Mouse (Mus musculus): ENCODE measurements around the gene Pirb. TPM values are rescaled to one million over a fixed set of nuclear protein-coding genes. Genes with fewer than 3 reads are reported as not detected.
"Not testable (repeated sequence)": the region's sequence is repeated elsewhere in the genome, so short reads cannot be mapped to it uniquely, and the experiment has no call there.

Gene Pirb
- polyA plus RNA-seq (2016; fragmentation: Nextera tagmentation; extraction: Ambion mirVana), result 0.15 and 0.22 TPM in 2 replicates

- not testable (repeated sequence) for H3K9ac ChIP-seq (replicated peaks); H3K27ac ChIP-seq (replicated peaks); H3K27me3 ChIP-seq; ATAC-seq (ENCODE audit: low FRiP score, low read depth); H3K4me3 ChIP-seq; H3K36me3 ChIP-seq; H3K9me3 ChIP-seq; H3K4me2 ChIP-seq (replicated peaks); H3K4me1 ChIP-seq
- WGBS, result 67% methylated on average over 1 of the region's 3 CpGs
Observed at GRCm38 (mm10) chr7:3720268-3720667, at the start of gene Pirb. TSS of gene Pirb (minus strand) at chr7:3720391.

GRCm38 (mm10) chr7:3732675-3733074, 12.5 kb upstream of the Pirb start:
- H3K9me3 ChIP-seq; H3K4me1 ChIP-seq; H3K27ac ChIP-seq (replicated peaks); H3K27me3 ChIP-seq; H3K4me2 ChIP-seq (replicated peaks); H3K36me3 ChIP-seq; H3K9ac ChIP-seq (replicated peaks); ATAC-seq (ENCODE audit: low FRiP score, low read depth); H3K4me3 ChIP-seq: not testable (repeated sequence)
- WGBS, result no CpG with 5 or more reads among the region's 1 CpGs

GRCm38 (mm10) chr7:3725459-3725858, 5.3 kb upstream of the Pirb start:
- H3K4me2 ChIP-seq (replicated peaks), result not testable (repeated sequence)

GRCm38 (mm10) chr7:3715249-3715648, 4.9 kb downstream of the Pirb start:
- 78% methylated on average over 1 of the region's 1 CpGs for WGBS
- Histone ChIP-seq H3K4me1 (no peaks in the 10 kb centered on the region), H3K9ac (replicated peaks) (no peak overlapping the region), H3K27ac (replicated peaks) (no peak overlapping the region), H3K36me3 (no peaks in the 10 kb centered on the region), H3K27me3 (no peaks in the 10 kb centered on the region), H3K4me2 (replicated peaks) (no peak overlapping the region), H3K9me3 (no peaks in the 10 kb centered on the region), H3K4me3 (no peak overlapping the region)
- no peak for ATAC-seq (ENCODE audit: low FRiP score, low read depth)

More at GRCm38 (mm10) chr7:3725459-3725858, 5.3 kb upstream of the Pirb start:
- not testable (repeated sequence) for H3K27ac ChIP-seq (replicated peaks); H3K4me1 ChIP-seq; H3K4me3 ChIP-seq; ATAC-seq (ENCODE audit: low FRiP score, low read depth); H3K9ac ChIP-seq (replicated peaks); H3K36me3 ChIP-seq; H3K9me3 ChIP-seq; H3K27me3 ChIP-seq

- Histone ChIP-seq H3K4me3 (no peak overlapping the region), H3K27ac (replicated peaks) (no peak overlapping the region), H3K9me3 (no peaks in the 10 kb centered on the region), H3K4me1 (no peaks in the 10 kb centered on the region), H3K9ac (replicated peaks) (no peak overlapping the region), H3K4me2 (replicated peaks) (no peak overlapping the region), H3K36me3 (peaks cover 8% of the 10 kb centered on the region), H3K27me3 (no peaks in the 10 kb centered on the region)
- no peak for ATAC-seq (ENCODE audit: low FRiP score, low read depth)
- 46% methylated on average over 5 of the region's 5 CpGs for WGBS
Observed at GRCm38 (mm10) chr7:3712264-3712942, 7.8 kb downstream of the Pirb start.

- H3K4me2 ChIP-seq (replicated peaks), result no peak overlapping the region
- H3K27ac ChIP-seq (replicated peaks), result no peak overlapping the region
- no peaks in the 10 kb centered on the region for H3K27me3 ChIP-seq
- H3K9ac ChIP-seq (replicated peaks), result no peak overlapping the region
- H3K4me1 ChIP-seq, result peaks cover 22% of the 10 kb centered on the region
- peaks cover 24% of the 10 kb centered on the region for H3K36me3 ChIP-seq
- no peaks in the 10 kb centered on the region for H3K9me3 ChIP-seq
- WGBS, result 82% methylated on average over 1 of the region's 1 CpGs
- no peak for ATAC-seq (ENCODE audit: low FRiP score, low read depth)
- H3K4me3 ChIP-seq, result no peak overlapping the region
Observed at GRCm38 (mm10) chr7:3709000-3709399, 11.2 kb downstream of the Pirb start.

- not testable (repeated sequence) for H3K4me3 ChIP-seq; H3K9me3 ChIP-seq; H3K9ac ChIP-seq (replicated peaks); H3K4me2 ChIP-seq (replicated peaks); ATAC-seq (ENCODE audit: low FRiP score, low read depth); H3K27me3 ChIP-seq; H3K27ac ChIP-seq (replicated peaks)
- peaks cover 22% of the 10 kb centered on the region for H3K4me1 ChIP-seq
- H3K36me3 ChIP-seq, result peaks cover 24% of the 10 kb centered on the region
- 38% methylated on average over 5 of the region's 5 CpGs for WGBS
Observed at GRCm38 (mm10) chr7:3708447-3708980, 11.7 kb downstream of the Pirb start.

- Histone ChIP-seq H3K9ac (replicated peaks) (no peak overlapping the region), H3K4me2 (replicated peaks) (no peak overlapping the region), H3K27me3 (no peaks in the 10 kb centered on the region), H3K27ac (replicated peaks) (no peak overlapping the region), H3K4me3 (no peak overlapping the region), H3K4me1 (peaks cover 22% of the 10 kb centered on the region), H3K9me3 (no peaks in the 10 kb centered on the region), H3K36me3 (peaks cover 24% of the 10 kb centered on the region)
- 22% methylated on average over 7 of the region's 7 CpGs for WGBS
- no peak for ATAC-seq (ENCODE audit: low FRiP score, low read depth)
Observed at GRCm38 (mm10) chr7:3707568-3708413, 12.4 kb downstream of the Pirb start.

- peaks cover 22% of the 10 kb centered on the region for H3K4me1 ChIP-seq
- 0 out of 2 replicates have a peak overlapping the region, but pooled peaks have one; percentile 20 for H3K27ac ChIP-seq (replicated peaks)
- WGBS, result 76% methylated on average over 4 of the region's 4 CpGs
- no peak overlapping the region for H3K9ac ChIP-seq (replicated peaks)
- no peaks in the 10 kb centered on the region for H3K9me3 ChIP-seq
- H3K4me3 ChIP-seq, result no peak overlapping the region
- H3K36me3 ChIP-seq, result peaks cover 24% of the 10 kb centered on the region
- 0 out of 2 replicates have a peak overlapping the region, but pooled peaks have one; percentile 1 for H3K4me2 ChIP-seq (replicated peaks)
- no peak for ATAC-seq (ENCODE audit: low FRiP score, low read depth)
- H3K27me3 ChIP-seq, result no peaks in the 10 kb centered on the region
Observed at GRCm38 (mm10) chr7:3707027-3707426, 13.2 kb downstream of the Pirb start.

GRCm38 (mm10) chr7:3706343-3706934, 13.8 kb downstream of the Pirb start:
- WGBS, result 62% methylated on average over 11 of the region's 11 CpGs
- H3K4me2 ChIP-seq (replicated peaks), result peak overlapping the region; percentile 95
- H3K9ac ChIP-seq (replicated peaks), result peak overlapping the region; percentile 91; the same call in 1 of the 2 replicates
- H3K4me1 ChIP-seq, result peaks cover 22% of the 10 kb centered on the region
- H3K27ac ChIP-seq (replicated peaks), result no peak overlapping the region
- ATAC-seq (ENCODE audit: low FRiP score, low read depth), result no peak
- no peaks in the 10 kb centered on the region for H3K27me3 ChIP-seq
- H3K4me3 ChIP-seq, result peak overlapping the region; percentile 89
- H3K9me3 ChIP-seq, result no peaks in the 10 kb centered on the region
- H3K36me3 ChIP-seq, result peaks cover 24% of the 10 kb centered on the region

- Histone ChIP-seq H3K9ac (replicated peaks) (peak overlapping the region; percentile 91), H3K4me3 (peak overlapping the region; percentile 89), H3K27me3 (no peaks in the 10 kb centered on the region), H3K36me3 (peaks cover 24% of the 10 kb centered on the region), H3K4me1 (peaks cover 22% of the 10 kb centered on the region), H3K27ac (replicated peaks) (no peak overlapping the region), H3K9me3 (no peaks in the 10 kb centered on the region), H3K4me2 (replicated peaks) (peak overlapping the region; percentile 95)
- WGBS, result 40% methylated on average over 6 of the region's 6 CpGs
- no peak for ATAC-seq (ENCODE audit: low FRiP score, low read depth)
Observed at GRCm38 (mm10) chr7:3705911-3706310, 14.3 kb downstream of the Pirb start.

GRCm38 (mm10) chr7:3705461-3705860, 14.7 kb downstream of the Pirb start:
- Histone ChIP-seq H3K36me3 (peaks cover 25% of the 10 kb centered on the region), H3K4me2 (replicated peaks) (peak overlapping the region; percentile 95), H3K9ac (replicated peaks) (peak overlapping the region; percentile 91), H3K4me1 (peaks cover 22% of the 10 kb centered on the region), H3K27ac (replicated peaks) (peak overlapping the region; percentile 92; the same call in 1 of the 2 replicates), H3K4me3 (peak overlapping the region; percentile 89)
- not testable (repeated sequence) for H3K9me3 ChIP-seq; ATAC-seq (ENCODE audit: low FRiP score, low read depth); H3K27me3 ChIP-seq
- 3% methylated on average over 7 of the region's 7 CpGs for WGBS
